Mouse (Mus musculus) spleen, postnatal 0 days (tissue): ENCODE measurements around the gene Smim17. TPM values are rescaled to one million over a fixed set of nuclear protein-coding genes. Genes with fewer than 3 reads are reported as not detected.

Experiments used
- polyA plus RNA-seq: library from polyadenylated mRNA; unstranded; fragments of >200 nt; fragmentation: Nextera tagmentation; extraction: Ambion mirVana; gene quantifications from 2 replicates; pipeline ENCODE4 v1.2.1, GENCODE M21; 2015

The Smim17 gene
- polyA plus RNA-seq = 0.21 TPM in 1 of 2 replicates, not detected in the other

DNA sequence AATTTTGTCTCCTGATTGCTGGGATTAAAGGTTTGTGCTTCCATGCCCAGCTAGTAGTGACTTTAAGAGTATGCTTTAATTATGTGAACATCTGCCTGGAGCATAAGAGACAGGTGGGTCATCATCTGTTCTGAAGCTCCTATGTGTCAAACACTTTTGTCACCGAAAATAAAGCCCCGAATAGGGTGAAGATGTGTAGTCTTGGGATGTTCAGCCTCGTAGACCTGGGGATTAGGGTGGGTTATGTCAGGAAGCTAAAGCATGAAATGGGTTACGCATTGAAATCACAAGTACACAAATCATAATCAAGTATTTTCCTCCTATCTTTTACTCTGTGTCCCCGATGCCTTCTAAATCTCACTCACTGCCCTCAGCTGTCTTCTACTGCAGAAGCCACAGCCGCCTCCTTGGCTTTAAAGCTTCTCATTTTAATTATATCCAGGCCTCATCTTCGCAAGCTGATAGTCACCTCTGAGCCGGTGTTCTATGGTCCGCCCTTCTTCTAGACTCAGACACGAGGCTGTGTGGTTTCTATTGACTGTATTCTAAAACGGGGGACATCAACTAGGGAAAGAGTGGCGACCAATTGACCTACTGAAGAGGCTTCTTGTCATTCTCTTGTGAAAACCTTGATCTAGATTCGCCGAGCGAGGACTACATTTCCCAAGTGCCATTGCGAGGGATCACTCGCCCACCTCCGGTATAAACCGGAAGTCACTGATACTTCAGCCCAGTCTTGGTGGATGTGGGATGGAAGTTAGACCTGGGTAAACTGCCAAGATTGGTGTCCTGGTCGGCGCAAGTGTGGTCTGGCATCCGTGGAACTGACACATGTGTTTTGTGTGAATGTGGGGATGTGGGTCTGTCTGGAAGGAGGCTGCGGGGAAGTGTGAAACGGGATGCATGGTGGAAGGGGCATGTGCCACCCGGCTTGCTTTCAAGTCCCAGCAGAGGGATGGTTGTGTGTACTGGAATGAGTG lies at the start of gene Smim17:
Smim17 (plus strand) TSS at position 720 of the 980 bp plus-strand sequence.

DNA sequence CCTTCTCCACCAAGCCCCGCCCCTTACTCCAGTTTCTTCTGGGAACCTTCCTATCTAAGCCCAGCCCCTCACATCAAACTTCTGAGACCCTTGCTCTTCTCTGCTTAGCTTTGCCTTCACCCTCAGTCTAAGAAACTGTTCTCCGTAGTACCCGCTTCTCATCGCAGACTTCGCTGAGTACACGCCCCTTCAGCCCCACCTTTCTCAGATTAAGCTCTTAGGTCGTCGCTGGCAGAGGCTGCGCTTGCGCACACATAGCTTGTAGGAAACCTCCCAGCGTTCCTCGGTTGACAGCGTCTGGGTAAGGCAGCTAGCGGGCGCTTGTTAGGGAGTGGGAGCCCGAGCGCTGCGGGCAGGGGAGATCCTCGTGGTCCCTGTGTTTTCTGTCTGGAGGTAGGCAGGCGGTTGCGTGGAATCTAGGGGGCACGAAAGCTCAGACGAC lies 35.4 kb upstream of the Smim17 start, which contains the start of gene Zfp78:
Zfp78 (plus strand) TSS at position 234 of the 442 bp plus-strand sequence.

DNA sequence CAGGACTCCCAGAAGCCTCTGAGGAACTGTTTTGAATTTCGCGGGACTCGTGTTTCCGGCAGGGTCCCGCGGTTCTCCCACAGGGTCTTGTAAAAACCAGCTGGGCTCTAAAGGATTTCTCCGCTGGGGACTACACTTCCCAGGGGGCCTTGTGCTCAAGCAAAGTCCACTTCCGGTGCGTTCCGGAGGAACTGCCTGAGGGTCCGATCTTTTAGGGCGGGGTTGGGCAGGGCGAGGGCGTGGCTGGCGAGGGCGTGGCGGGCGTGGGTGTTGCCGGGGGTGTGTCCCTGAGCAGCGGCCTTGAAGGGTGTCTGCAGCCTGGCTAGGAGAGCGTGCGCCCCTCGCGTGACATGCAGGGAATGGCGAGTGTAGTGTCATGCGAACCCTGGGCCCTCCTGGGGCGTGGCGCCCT lies 15.5 kb upstream of the Smim17 start, which contains the start of gene Zfp28:
Zfp28 (plus strand) TSS at position 252 of the 412 bp plus-strand sequence.

GRCm38 (mm10) chr7:6410043-6410442 lies 11.5 kb downstream of the Smim17 start, which contains the start of gene Gm20715:
TSS of gene Gm20715 (plus strand) at chr7:6410277.

GRCm38 (mm10) chr7:6438388-6438787 lies 39.9 kb downstream of the Smim17 start, which contains the start of gene Olfr1344:
TSS of gene Olfr1344 (plus strand) at chr7:6438688.

DNA sequence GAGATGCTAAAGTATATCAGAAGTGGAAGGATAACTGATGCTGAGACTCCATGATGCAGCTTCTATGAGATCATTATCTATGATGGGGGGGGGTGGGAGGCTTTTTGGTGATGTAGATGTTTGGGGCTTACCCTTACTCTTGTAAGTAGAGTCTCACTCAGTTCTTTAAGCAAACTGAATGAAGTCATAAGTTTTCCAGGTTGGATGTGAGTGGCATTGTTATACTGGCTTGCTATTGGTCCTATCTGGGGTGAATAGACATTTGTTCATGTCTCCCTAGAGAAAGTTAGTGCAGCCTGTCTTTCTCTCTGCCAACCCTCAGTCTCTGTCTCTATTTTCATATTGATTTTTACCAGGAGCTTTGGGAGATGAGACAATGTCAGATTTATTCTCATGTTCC lies 57.4 kb downstream of the Smim17 start, which contains the start of gene Olfr1336:
Olfr1336 (plus strand) TSS at position 301 of the 400 bp plus-strand sequence.

GRCm38 (mm10) chr7:6466951-6467350 lies 68.4 kb downstream of the Smim17 start, which contains the start of gene Olfr1346:
TSS of gene Olfr1346 (plus strand) at chr7:6467101.

Other genes starting within 250 kb of the Smim17 start
- 26.7 and 27.5 TPM in 2 replicates for gene Zfp787, start 242.7 kb upstream of the Smim17 start, polyA plus RNA-seq
- 17.3 and 19.8 TPM in 2 replicates for gene Zfp444, start 226.5 kb upstream of the Smim17 start, polyA plus RNA-seq
- gene Galp, start 201.6 kb upstream of the Smim17 start, polyA plus RNA-seq = not detected in 2 replicates
- not detected in 2 replicates for gene Zscan5b, start 176.4 kb upstream of the Smim17 start, polyA plus RNA-seq
- gene Epp13, start 146.0 kb upstream of the Smim17 start, polyA plus RNA-seq = not detected in 2 replicates
- 3.9 and 4.1 TPM in 2 replicates for gene Zfp667, start 112.1 kb upstream of the Smim17 start, polyA plus RNA-seq
- gene Zfp583, start 67.4 kb upstream of the Smim17 start, polyA plus RNA-seq = 1.8 and 2.0 TPM in 2 replicates
- gene Gm3854, start 55.0 kb upstream of the Smim17 start, polyA plus RNA-seq = 0.28 and 0.38 TPM in 2 replicates
- gene Zfp78, start 35.4 kb upstream of the Smim17 start, polyA plus RNA-seq = 1.1 and 1.4 TPM in 2 replicates
- 1.4 and 1.5 TPM in 2 replicates for gene Zfp28, start 15.4 kb upstream of the Smim17 start, polyA plus RNA-seq
- gene Gm20715, start 11.6 kb downstream of the Smim17 start, polyA plus RNA-seq = not detected in 2 replicates
- gene Olfr1344, start 40.0 kb downstream of the Smim17 start, polyA plus RNA-seq = not detected in 2 replicates
- gene Olfr1336, start 57.5 kb downstream of the Smim17 start, polyA plus RNA-seq = not detected in 2 replicates
- gene Olfr1346, start 68.4 kb downstream of the Smim17 start, polyA plus RNA-seq = not detected in 2 replicates
- not detected in 2 replicates for gene Olfr5, start 88.2 kb downstream of the Smim17 start, polyA plus RNA-seq
- gene Olfr1347, start 101.0 kb downstream of the Smim17 start, polyA plus RNA-seq = not detected in 2 replicates
- not detected in 2 replicates for gene Olfr1348, start 110.0 kb downstream of the Smim17 start, polyA plus RNA-seq
- not detected in 2 replicates for gene Olfr1349, start 124.2 kb downstream of the Smim17 start, polyA plus RNA-seq
- gene Olfr1350, start 166.1 kb downstream of the Smim17 start, polyA plus RNA-seq = not detected in 2 replicates